Mouse (Mus musculus) kidney, adult 10 weeks (tissue): ENCODE measurements around the gene Ugt2a3. TPM values are rescaled to one million over a fixed set of nuclear protein-coding genes. Genes with fewer than 3 reads are reported as not detected.

Experiments used
- polyA plus RNA-seq: library from polyadenylated mRNA; stranded (reverse); fragments of 350-450 nt; fragmentation: Illumina TruSeq; extraction: RNeasy Lipid Tissue Mini Kit (QIAGEN cat#74804); gene quantifications from one replicate; pipeline ENCODE4 v1.2.3, GENCODE M21; 2014; ENCODE audit warnings: low read depth, low replicate concordance

Gene Ugt2a3
- polyA plus RNA-seq: 1.3 TPM

GRCm38 (mm10) chr5:87336961-87337697, at the start of gene Ugt2a3:
TSS of gene Ugt2a3 (minus strand) at chr5:87337195.

Other genes with a start within 250 kb of the Ugt2a3 start
- 0.24 TPM for gene Ugt2b36, start 244.6 kb downstream of the Ugt2a3 start, polyA plus RNA-seq
- gene Ugt2b5, start 196.9 kb downstream of the Ugt2a3 start, polyA plus RNA-seq: 3.8 TPM
- gene Ugt2b37, start 82.4 kb downstream of the Ugt2a3 start, polyA plus RNA-seq: 4.4 TPM
- 391 TPM for gene Ugt2b38, start 87.0 kb upstream of the Ugt2a3 start, polyA plus RNA-seq
- not detected for gene Ugt2a2, start 145.1 kb upstream of the Ugt2a3 start, polyA plus RNA-seq
- gene Gm43638, start 149.6 kb upstream of the Ugt2a3 start, polyA plus RNA-seq: not detected
- gene Ugt2a1, start 153.7 kb upstream of the Ugt2a3 start, polyA plus RNA-seq: not detected
- 30.2 TPM for gene Sult1b1, start 201.0 kb upstream of the Ugt2a3 start, polyA plus RNA-seq
- gene Sult1d1, start 231.8 kb upstream of the Ugt2a3 start, polyA plus RNA-seq: 3,352 TPM